Mouse (Mus musculus) G1E (cell line): ENCODE measurements around the gene Gpnmb.

Source experiments
- CTCF ChIP-seq: IDR thresholded peaks from 2 replicates; pipeline ENCODE4 v1.5.1; 2012; ENCODE audit warnings: low read depth, low read length, inconsistent platforms, mixed read lengths
- GATA1 ChIP-seq: IDR thresholded peaks from 2 replicates; pipeline ENCODE4 v1.6.1; 2012; ENCODE audit warnings: borderline replicate concordance, low read length, inconsistent platforms, mixed read lengths
- TAL1 ChIP-seq: conservative IDR thresholded peaks from 2 replicates; pipeline ENCODE4 v1.6.1; 2012; ENCODE audit warnings: low read depth, low read length, inconsistent platforms, mixed read lengths

GRCm38 (mm10) chr6:49096421-49096820 is 60.1 kb downstream of the Gpnmb start:
- TF ChIP-seq CTCF: no peak
- TF ChIP-seq GATA1: no peak
- TF ChIP-seq TAL1: no peak
